Mouse (Mus musculus) liver, embryonic 14.5 days (tissue): Measurements from ENCODE around the gene Traf2. TPM values are rescaled to one million over a fixed set of nuclear protein-coding genes. Genes with fewer than 3 reads are reported as not detected.

ENCODE experiments used
- ATAC-seq: fragments of 200-750 bp; cut with Nextera tagmentation; 2 replicates; pipeline ENCODE4 v1.8.0; 2017; ENCODE audit warnings: moderate number of reproducible peaks, mild to moderate bottlenecking, moderate library complexity; ENCODE audit not compliant: insufficient read depth
- DNase-seq, 3 experiments: peaks; one replicate each; pipeline ENCODE4 v3.0.0-alpha.2; 2012 to 2013; ENCODE audit warnings: low read depth in 3 of 3, low spot score in 3 of 3
- H3K27ac ChIP-seq: fragments of 300-500 bp; sonication (generic); 2 replicates; pipeline ENCODE4 v1.5.1; 2014; ENCODE audit warnings: moderate library complexity, mild to moderate bottlenecking, control low read depth, inconsistent platforms
- H3K27me3 ChIP-seq: fragments of 300-500 bp; sonication (generic); 2 replicates; pipeline ENCODE4 v1.6.1; 2014; ENCODE audit warnings: mild to moderate bottlenecking, low read length, moderate library complexity; ENCODE audit not compliant: control insufficient read depth, insufficient read depth
- H3K36me3 ChIP-seq: fragments of 300-500 bp; sonication (generic); replicated peaks from 2 replicates; pipeline ENCODE4 v1.6.1; 2014; ENCODE audit warnings: low read depth; ENCODE audit not compliant: control insufficient read depth, insufficient read depth
- H3K4me1 ChIP-seq, 2 experiments: fragments of 200-500 bp in 1 of 2; fragments of 300-500 bp in 1 of 2; sonication (generic) in 1 of 2; replicated peaks; 2 replicates each; pipeline ENCODE4 v1.6.1; 2012 to 2014; ENCODE audit warnings: antibody characterized with exemption in 1 of 2, inconsistent platforms in 1 of 2, low read length in 1 of 2; ENCODE audit not compliant: control insufficient read depth in 2 of 2, insufficient read depth in 2 of 2
- H3K4me2 ChIP-seq: fragments of 300-500 bp; sonication (generic); 2 replicates; pipeline ENCODE4 v1.6.1; 2014; ENCODE audit warnings: low read depth, mild to moderate bottlenecking, control low read depth, moderate library complexity
- H3K4me3 ChIP-seq, 2 experiments: fragments of 200-500 bp in 1 of 2; fragments of 300-500 bp in 1 of 2; sonication (generic) in 1 of 2; 2 replicates each; pipeline ENCODE4 v1.5.1; 2012 to 2014; ENCODE audit warnings: low read depth in 2 of 2, low read length in 2 of 2, mild to moderate bottlenecking in 2 of 2, control low read depth in 1 of 2, inconsistent platforms in 1 of 2, moderate library complexity in 1 of 2; ENCODE audit not compliant: insufficient read depth in 1 of 2
- H3K9ac ChIP-seq: fragments of 300-500 bp; sonication (generic); replicated peaks from 2 replicates; pipeline ENCODE4 v1.6.1; 2014; ENCODE audit warnings: mild to moderate bottlenecking, control low read depth, moderate library complexity
- H3K9me3 ChIP-seq: fragments of 300-500 bp; sonication (generic); 2 replicates; pipeline ENCODE4 v1.6.1; 2016; ENCODE audit warnings: low read length, mixed read lengths; ENCODE audit not compliant: control insufficient read depth
- CTCF ChIP-seq: IDR thresholded peaks from 2 replicates; pipeline ENCODE4 v1.5.1; 2016; ENCODE audit warnings: antibody characterized with exemption, low read depth, control low read depth
- EP300 ChIP-seq: IDR thresholded peaks from 2 replicates; pipeline ENCODE4 v1.6.1; 2016; ENCODE audit warnings: antibody characterized with exemption, low read depth
- WGBS: fragments of 180-500 bp; shearing (Covaris S2); extraction: QIAGEN DNeasy Blood & Tissue Kit; methylation state at CpG from one replicate; pipeline ENCODE4 v1.1.7; 2014; ENCODE audit not compliant: insufficient replicate concordance; 5-methylcytosine and 5-hydroxymethylcytosine counted together
- polyA plus RNA-seq, 2 experiments: library from polyadenylated mRNA; depleted of rRNA in 1 of 2; stranded (reverse) in 1 of 2; unstranded in 1 of 2; fragments of >200 nt; fragmentation: Nextera tagmentation in 1 of 2; extraction: Ambion mirVana in 1 of 2; gene quantifications; 2 replicates each; pipeline versions ENCODE4 v1.2.1 to v1.2.3; 2012 to 2014

Traf2 gene
- polyA plus RNA-seq, 2 experiments: 5.9 to 12.3 TPM

GRCm38 (mm10) chr2:25545996-25546810 lies 537 bp downstream of the Traf2 start:
- H3K9me3 ChIP-seq: no peaks in the 10 kb centered on the region
- peak overlapping the region; percentile 72 to 86 for H3K4me3 ChIP-seq
- H3K4me2 ChIP-seq: peak overlapping the region; percentile 95
- DNase-seq (peak in 2 of 3 experiments; percentile 28 to 31), ATAC-seq (peak; percentile 70)
- peaks cover 2% of the 10 kb centered on the region; the same call in 1 of the 2 replicates for H3K36me3 ChIP-seq
- H3K9ac ChIP-seq: peak overlapping the region; percentile 91
- no peaks in the 10 kb centered on the region for H3K27me3 ChIP-seq
- H3K27ac ChIP-seq: peak overlapping the region; percentile 62
- 6% methylated on average over 40 of the region's 43 CpGs for WGBS
- peaks cover 5 to 13% of the 10 kb centered on the region in 2 experiments for H3K4me1 ChIP-seq
- TF ChIP-seq CTCF (0 out of 2 replicates have a peak, but pooled peaks have one; percentile 25), EP300 (no peak)

- H3K4me3 ChIP-seq: no peak overlapping the region
- peaks cover 5 to 11% of the 10 kb centered on the region in 2 experiments for H3K4me1 ChIP-seq
- WGBS: 77% methylated on average over 10 of the region's 10 CpGs
- TF ChIP-seq EP300 (no peak), CTCF (no peak)
- no peak overlapping the region for H3K4me2 ChIP-seq
- ATAC-seq (no peak), DNase-seq (no peak)
- no peak overlapping the region for H3K9ac ChIP-seq
- H3K27ac ChIP-seq: no peak overlapping the region
- H3K9me3 ChIP-seq: no peaks in the 10 kb centered on the region
- H3K27me3 ChIP-seq: no peaks in the 10 kb centered on the region
- H3K36me3 ChIP-seq: peaks cover 4% of the 10 kb centered on the region
These were observed 4.9 kb downstream of the Traf2 start for GRCm38 (mm10) chr2:25541644-25542367.

GRCm38 (mm10) chr2:25540541-25540948 lies 6.2 kb downstream of the Traf2 start:
- H3K27me3 ChIP-seq: no peaks in the 10 kb centered on the region
- no peaks in the 10 kb centered on the region for H3K9me3 ChIP-seq
- H3K4me1 ChIP-seq: peaks cover 0 to 6% of the 10 kb centered on the region in 2 experiments; a peak in 1 of 4 replicates
- ATAC-seq: no peak
- WGBS: 86% methylated on average over 4 of the region's 4 CpGs
- no peak overlapping the region for H3K9ac ChIP-seq
- H3K36me3 ChIP-seq: peaks cover 15% of the 10 kb centered on the region
- no peak overlapping the region for H3K4me2 ChIP-seq
- DNase-seq: no peak
- TF ChIP-seq CTCF (no peak), EP300 (no peak)
- H3K27ac ChIP-seq: no peak overlapping the region
- H3K4me3 ChIP-seq: no peak overlapping the region

GRCm38 (mm10) chr2:25536531-25536930 lies 10.2 kb downstream of the Traf2 start:
- peaks cover 14% of the 10 kb centered on the region for H3K36me3 ChIP-seq
- DNase-seq: no peak

GRCm38 (mm10) chr2:25534866-25535182 lies 11.9 kb downstream of the Traf2 start:
- no peaks in the 10 kb centered on the region for H3K27me3 ChIP-seq
- WGBS: 91% methylated on average over 2 of the region's 2 CpGs
- no peaks in the 10 kb centered on the region for H3K9me3 ChIP-seq
- no peak overlapping the region for H3K4me3 ChIP-seq
- TF ChIP-seq EP300: no peak
- no peak for TF ChIP-seq CTCF
- DNase-seq (no peak), ATAC-seq (no peak)
- no peak overlapping the region for H3K4me2 ChIP-seq
- H3K9ac ChIP-seq: no peak overlapping the region
- H3K36me3 ChIP-seq: peaks cover 23% of the 10 kb centered on the region
- H3K4me1 ChIP-seq: 0 out of 4 replicates have a peak, but pooled peaks cover 0 to 2% of the 10 kb centered on the region in 2 experiments
- H3K27ac ChIP-seq: no peak overlapping the region

More at GRCm38 (mm10) chr2:25536531-25536930, 10.2 kb downstream of the Traf2 start:
- no peak overlapping the region for H3K4me2 ChIP-seq
- H3K27ac ChIP-seq: no peak overlapping the region
- 88% methylated on average over 8 of the region's 8 CpGs for WGBS
- no peaks in the 10 kb centered on the region for H3K27me3 ChIP-seq
- no peak overlapping the region for H3K4me3 ChIP-seq
- TF ChIP-seq EP300 (no peak), CTCF (no peak)
- H3K9ac ChIP-seq: no peak overlapping the region
- no peak for ATAC-seq
- no peaks in the 10 kb centered on the region for H3K9me3 ChIP-seq
- 0 out of 4 replicates have a peak, but pooled peaks cover 0 to 2% of the 10 kb centered on the region in 2 experiments for H3K4me1 ChIP-seq
